ENCODE assay signal across 20 mouse cellular contexts in the genomic region with DNA sequence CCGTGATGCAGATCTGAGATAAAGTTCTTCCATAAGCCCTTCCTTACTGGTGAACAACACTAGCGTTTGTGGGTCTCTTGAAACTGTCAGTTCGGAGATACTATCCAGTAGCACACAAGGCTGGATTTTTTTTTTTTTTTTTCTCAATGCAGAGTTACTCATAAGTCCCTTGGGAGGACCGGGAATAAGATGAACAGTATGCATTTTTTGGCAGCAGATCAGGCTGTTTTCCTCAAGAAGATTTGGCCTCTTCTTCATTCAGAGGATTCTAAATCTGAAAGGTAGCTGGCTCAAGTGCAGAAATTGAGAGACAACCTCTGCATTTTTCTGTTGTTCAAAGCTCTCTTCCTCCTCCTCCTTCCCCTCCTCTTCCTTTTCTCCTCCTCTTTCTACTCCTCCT. TPM values are rescaled to one million over a fixed set of nuclear protein-coding genes. Genes with fewer than 3 reads are reported as not detected.
"Had no signal": no experiment of that assay in that cellular context is flagged by ENCODE, and none has a peak within 500 bp of the region (broad histone marks: within the 10 kb centered on the region; RNA-seq: fewer than 3 reads in every experiment).

No protein-coding gene starts in this region.

- H3K27me3 ChIP-seq: kidney, embryonic 15.5 days; limb, embryonic 13.5 days; liver, embryonic 13.5 days; midbrain, embryonic 13.5 days had no signal

- H3K4me3 ChIP-seq: kidney, embryonic 15.5 days; layer of hippocampus, adult 2 months; left cerebral cortex, adult 2 months; limb, embryonic 13.5 days; liver, embryonic 13.5 days; megakaryocyte, embryonic 14.5 days; midbrain, embryonic 10.5 days; midbrain, embryonic 13.5 days had no signal

- H3K4me1 ChIP-seq: kidney, embryonic 15.5 days; limb, embryonic 13.5 days; liver, embryonic 13.5 days; megakaryocyte, embryonic 14.5 days; midbrain, embryonic 10.5 days; midbrain, embryonic 13.5 days had no signal

- DNase-seq: kidney, adult 2 months; kidney, postnatal 14 days; layer of hippocampus, adult 9-11 months; left cerebral cortex, postnatal 4 days; liver, embryonic 13.5 days; lung, adult 2 months; lung, postnatal 36 days; thymus, adult 2 months; thymus, postnatal 14 days; thymus, postnatal 4 days had no signal

- H3K9me3 ChIP-seq: kidney, embryonic 15.5 days; liver, embryonic 13.5 days; midbrain, embryonic 10.5 days had no signal

- ATAC-seq: lung, postnatal 0 days; midbrain, embryonic 13.5 days; midbrain, embryonic 16.5 days had no signal

- H3K36me3 ChIP-seq: kidney, embryonic 15.5 days; limb, embryonic 13.5 days; liver, embryonic 13.5 days; midbrain, embryonic 10.5 days; midbrain, embryonic 13.5 days had no signal

- H3K27ac ChIP-seq: kidney, embryonic 15.5 days; layer of hippocampus, adult 2 months; left cerebral cortex, adult 2 months; limb, embryonic 13.5 days; liver, embryonic 13.5 days; midbrain, embryonic 10.5 days; midbrain, embryonic 13.5 days had no signal

- H3K9ac ChIP-seq: kidney, embryonic 15.5 days; limb, embryonic 13.5 days; liver, embryonic 13.5 days; midbrain, embryonic 13.5 days had no signal

- H3K4me2 ChIP-seq: kidney, embryonic 15.5 days; limb, embryonic 13.5 days; liver, embryonic 13.5 days; midbrain, embryonic 13.5 days had no signal

RNA-seq across cellular contexts. Expression of a gene that starts 46.8 kb away (rescaled TPM):
- total RNA-seq: monocyte, adult 5-6 weeks had no signal
